Mouse (Mus musculus) CD4-positive, CD25-positive, alpha-beta regulatory T cell, adult 2 months (primary cell): Measurements from ENCODE around the gene Bod1l.
A peak's percentile ranks its signal among the peaks of the same experiment; 100 is the strongest.

Source experiments
- DNase-seq: peaks from one replicate; pipeline ENCODE4 v3.0.0-alpha.2; 2012; ENCODE audit warnings: low read depth, low spot score

The Bod1l gene

DNA sequence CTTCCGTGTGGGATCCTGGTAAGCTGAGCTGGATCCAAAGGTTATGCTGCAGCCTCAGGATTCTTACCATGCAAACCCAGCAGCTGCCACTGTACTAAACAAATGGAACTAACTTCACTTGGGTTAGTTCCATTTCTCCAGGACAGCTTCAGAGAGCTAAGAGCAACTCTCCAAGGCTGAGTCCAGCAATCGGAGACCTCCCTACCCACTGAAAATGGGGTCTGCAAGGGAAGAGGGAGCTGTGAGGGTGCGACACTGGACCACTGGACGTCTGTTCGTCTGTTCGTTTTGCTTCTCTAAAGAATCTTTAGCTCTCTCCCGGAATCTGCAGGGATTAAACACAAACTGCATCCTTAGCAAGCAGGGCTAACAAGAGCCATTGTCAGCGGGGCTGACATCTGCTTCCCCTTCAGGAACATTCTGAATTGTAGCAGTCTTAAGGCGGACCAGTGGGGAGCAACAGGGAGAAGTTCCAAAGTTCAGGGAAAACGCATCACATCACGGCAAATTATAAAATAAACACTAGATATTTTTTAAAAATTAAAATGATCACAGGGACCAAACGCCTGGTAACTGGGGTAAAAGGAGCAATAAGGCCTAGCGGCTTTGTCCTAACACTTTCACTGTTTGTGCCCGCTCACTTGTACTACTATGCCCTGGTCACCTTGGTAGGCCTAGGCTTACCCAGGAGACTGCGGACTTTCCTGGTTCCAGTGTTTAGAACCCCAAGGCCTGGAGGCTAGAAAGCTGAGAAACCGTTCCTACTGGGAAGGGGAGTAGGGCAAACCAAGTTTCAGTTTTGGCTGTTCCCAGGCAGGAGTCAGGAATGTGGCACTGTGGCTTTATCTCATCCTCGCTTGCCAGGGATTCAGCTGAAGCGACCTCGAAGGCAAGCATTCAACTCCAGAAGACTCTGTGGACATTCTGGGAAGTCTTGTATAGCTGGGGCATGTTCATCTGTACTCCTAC is 85.2 kb downstream of the Bod1l start:
- no peak for DNase-seq

DNA sequence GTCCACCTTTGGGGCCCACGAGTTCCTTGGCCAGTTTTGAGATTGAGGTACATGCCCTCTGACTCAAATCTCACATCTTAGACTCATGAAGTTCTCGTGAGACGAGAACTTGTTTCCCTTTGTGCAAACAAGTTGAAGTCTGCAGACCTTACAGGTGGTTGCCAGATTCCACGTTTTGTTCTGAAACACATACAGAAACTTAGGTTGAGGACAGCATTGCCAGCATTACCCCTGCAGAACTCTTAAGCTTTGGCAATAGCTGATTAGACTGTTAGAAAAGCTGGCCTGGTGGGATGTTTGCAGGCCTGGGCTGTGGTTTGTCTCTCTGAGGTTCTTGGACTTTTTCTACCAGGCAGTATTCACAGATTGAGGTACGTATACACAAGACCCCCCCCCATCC is 86.8 kb downstream of the Bod1l start:
- DNase-seq = no peak

DNA sequence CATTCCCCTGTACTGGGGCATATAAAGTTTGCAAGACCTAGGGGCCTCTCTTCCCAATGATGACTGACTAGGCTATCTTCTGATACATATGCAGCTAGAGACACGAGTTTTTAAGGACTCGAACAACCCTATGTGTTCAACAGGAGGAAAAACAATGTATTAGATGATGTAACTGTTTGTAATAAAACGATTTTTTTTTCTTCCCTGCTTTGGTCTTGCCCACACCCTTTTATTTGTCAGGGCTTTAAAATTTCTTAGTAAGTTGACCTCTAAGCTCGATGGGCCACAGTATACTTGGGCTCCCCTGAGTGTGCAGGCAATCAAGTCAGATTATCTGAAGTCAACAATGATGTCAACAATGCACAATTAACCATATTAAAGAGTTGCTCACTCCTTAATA is 87.7 kb downstream of the Bod1l start:
- DNase-seq = no peak

DNA sequence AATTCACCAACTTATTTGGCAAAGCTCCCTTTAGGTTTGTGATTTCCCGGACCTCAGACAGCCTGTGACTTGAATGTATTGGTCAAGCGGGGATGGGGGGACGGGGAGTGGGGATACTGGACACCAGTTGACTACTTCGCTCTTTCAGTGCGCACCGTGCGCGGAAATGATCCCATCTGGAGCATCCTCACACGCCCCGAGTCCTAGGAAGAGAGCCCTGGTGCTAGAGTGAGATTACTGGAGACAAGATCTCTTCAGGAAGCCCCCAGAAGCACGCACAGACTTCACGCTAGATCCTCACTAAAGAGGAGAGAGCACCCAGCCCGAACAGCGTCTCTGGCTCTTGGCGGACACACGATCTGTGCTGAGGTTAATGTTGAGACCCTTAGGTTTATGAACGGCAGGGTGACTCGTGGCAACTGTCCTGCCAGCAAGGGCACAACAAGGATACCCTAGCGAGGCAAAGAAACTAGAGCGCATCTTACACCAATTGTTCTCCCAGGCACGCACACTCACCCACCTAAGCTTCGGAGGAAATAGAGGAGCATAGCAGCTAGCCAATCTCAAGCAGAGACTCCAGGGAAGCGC is 88.6 kb downstream of the Bod1l start:
- no peak for DNase-seq

DNA sequence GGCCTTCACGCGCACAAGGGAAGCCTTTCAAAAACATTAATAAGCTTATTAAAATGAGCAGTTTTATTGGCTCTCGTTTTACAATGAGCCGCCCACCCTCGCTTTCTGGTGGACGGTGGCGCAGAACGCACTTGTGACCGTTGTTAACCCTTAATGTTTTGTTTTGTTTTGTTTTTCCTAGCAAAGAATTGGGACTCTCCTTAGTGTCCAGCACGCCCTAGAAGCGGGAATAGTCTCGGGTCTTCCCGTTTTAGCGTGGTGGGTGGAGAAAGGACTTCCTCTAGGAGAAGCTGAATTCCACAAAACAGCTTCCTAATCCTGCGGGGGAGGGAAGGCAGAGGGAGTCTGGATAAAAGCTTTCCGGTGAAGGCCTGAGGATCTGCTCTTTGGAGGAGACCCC is 89.3 kb downstream of the Bod1l start:
- DNase-seq = no peak

DNA sequence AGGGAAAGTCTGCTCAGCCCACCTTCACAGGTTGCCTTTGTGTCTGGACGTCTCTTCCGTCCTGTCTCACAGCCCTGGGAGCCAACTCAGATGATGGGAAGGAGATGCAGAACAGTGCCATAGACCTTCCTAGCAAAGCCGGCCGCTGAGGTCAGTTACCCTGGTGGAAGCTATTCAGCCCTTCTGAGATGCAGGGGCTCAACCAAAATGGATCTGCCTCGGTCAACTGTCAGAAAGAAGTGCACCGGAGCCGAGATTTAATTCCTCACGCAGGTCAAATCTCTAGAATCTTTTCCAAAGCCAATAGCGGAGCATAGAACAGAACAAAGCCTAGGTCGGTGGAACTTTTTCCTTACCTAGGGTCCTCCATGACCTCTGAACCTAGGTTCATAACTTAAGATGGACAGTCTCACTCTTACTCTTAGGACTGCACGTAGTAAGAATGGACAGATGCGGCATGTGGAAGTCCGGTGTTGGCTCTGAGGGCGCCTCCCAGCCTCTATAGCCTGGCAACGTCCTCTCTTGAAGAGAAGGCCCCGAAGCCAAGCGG is 89.8 kb downstream of the Bod1l start:
- DNase-seq = no peak

DNA sequence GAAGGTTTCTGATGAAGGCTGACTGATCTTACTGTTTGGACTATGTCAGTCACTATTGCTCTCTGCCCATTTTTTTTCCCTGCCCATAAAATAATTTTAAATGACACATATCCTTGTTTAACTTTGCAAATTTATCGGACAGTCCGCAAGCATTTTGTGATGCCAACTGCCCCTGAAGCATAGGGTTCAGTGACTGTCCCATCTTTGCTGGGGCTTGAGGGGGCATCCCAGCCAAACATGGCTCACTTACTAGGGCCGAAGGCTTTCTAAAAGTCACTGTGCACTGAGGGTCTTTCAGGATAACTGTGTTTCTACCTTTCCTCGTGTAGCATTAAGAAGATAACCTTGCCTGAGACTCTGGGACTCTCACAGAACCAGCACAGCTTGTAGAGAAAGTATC is 91.4 kb downstream of the Bod1l start:
- no peak for DNase-seq

DNA sequence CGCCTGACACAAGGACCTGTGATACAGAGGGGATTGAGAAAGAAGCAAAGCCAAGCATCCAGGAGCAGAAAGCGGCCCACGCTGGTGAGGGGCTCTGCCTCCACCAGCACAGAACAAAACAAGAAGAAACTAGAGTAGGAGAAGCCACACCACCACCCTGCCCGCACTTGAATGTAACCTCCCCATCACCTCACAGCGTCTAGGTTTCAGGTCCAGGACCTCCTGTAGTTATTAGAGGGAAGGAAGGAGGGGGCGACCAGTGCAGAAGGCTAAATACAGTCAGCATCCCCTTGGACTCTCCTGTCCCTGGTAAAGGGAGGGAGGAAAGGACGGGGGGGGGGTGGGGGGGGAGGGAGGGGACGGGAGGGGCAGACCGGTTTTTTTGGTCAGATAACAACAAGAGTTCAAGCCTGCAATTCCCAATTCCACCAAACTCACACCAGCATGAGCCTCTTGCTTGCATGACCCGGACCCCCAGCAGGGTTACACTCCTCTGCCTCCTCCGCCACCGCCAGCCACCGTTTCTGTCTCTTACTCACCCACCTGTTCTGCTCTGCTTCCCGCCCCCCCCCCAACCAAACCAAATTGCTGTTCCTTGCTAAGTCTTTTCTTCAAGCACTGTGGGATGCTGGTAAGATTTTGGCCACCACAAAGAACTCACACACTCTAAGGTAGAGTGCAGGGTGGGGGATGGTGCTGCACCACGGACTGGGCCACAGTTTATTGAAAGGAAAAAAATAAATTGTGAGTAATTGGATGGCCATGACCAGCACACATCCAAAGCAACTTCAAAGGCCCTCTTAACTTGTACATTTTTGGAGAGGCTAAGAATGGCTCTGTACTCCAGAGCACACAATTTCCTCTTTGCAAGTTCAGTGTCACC is 99.0 kb downstream of the Bod1l start:
- no peak for DNase-seq

DNA sequence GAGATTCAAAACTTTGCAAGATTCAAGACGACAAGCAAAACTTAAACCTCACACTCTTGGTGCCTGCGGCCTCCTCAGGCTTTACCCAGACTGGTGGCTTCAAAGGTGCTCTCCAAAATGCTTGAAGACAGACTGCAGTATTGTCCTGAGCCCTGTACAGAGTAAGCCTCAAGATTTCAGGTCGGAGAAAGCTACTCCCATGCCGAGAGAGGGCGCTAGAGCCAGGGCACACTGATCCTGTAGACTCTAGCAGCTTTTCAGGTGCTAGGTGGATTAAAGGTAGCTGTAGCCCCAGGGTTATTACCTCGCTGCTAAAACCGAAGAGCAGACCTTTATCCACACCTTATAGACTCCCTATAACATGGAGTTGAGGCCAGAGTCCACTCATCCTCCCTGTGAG is 99.9 kb downstream of the Bod1l start:
- peak; percentile 6 for DNase-seq

DNA sequence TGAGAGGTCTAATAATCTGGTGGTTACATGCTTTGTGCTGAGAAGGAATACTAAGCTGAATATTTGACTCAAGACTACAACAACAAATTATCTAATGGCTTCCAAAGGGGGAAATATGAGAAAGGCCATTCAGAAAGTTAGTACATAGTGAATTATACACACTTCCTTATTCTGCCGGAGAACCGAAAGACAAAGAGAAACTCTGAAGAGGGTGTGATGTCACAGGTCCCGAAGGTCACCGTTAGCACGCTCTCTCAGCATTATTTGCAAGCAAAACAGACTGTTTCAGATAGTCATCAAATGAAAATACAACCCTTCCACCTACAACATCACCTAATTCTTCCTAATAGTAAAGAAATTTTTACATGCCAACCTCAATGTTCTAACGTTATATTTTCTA is 105.3 kb downstream of the Bod1l start:
- DNase-seq = peak; percentile 11
